Mouse (Mus musculus) c-Kit-positive CD71-negative TER-119-negative erythroid progenitor cells, embryonic 14.5 days (primary cell): ENCODE data around the gene Grin1.

Experiments
- DNase-seq: peaks from one replicate; pipeline ENCODE4 v3.0.0-alpha.2; 2013; ENCODE audit warnings: low read depth

Grin1 gene

GRCm38 (mm10) chr2:25318971-25319773 lies at the start of gene Grin1:
Gene Grin1 (minus strand): TSS chr2:25319187.
- DNase-seq: peak; percentile 71

DNA sequence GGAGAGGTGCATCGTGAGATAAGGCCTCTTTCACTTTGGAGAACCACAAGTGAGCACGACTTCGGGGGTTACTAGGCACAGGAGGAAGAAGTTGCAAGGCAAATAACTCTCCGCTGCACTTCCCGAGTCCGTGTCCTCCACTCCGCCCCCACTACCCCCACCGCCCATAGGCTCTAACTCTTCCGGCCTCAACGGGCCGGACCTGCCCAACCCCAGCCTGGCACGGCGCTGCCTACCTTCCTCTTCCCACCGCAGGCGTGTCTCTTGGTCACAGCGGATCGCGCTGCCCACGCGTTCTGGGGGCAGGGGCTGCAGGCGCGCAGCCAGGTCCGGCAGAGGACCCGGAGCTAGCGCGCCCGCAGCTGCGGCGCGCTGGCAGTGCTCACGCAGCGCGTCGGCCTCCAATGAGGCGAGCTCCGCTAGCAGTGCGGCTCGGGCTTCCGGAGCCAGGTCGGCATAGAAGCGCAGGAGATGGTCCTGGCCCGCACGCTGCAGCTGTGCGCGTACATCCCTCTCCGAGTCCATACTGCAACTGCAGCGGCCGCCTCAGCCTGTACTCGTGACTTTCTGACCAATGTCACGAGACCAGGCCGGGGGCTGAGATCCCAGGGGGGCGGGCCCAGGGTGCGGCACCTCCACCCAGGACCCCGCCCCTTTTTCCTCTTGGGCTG lies 46.2 kb upstream of the Grin1 start, which contains the start of gene Uap1l1:
TSS of gene Uap1l1 (minus strand) at position 592 of the 671 bp plus-strand sequence.
- DNase-seq: peak; percentile 41

DNA sequence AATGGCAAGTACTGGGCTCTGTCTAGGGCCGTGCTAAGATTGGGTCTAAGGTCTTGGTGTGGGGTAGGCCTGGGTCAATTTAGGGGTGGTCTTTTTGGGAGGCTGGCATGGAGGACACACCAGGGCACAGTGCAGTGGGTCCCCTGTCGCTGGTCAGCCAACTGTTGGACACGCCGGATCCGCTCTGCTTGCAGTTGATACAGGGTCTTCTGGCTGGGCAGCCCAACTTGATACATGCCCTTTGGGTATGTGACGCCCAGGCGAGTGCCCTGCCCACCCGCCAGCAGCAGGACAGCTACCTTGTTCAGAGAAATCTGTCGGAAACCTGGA lies 45.7 kb upstream of the Grin1 start:
- no peak for DNase-seq

GRCm38 (mm10) chr2:25364313-25364712 lies 45.3 kb upstream of the Grin1 start:
- DNase-seq: no peak

- no peak for DNase-seq
These were observed 44.6 kb upstream of the Grin1 start for GRCm38 (mm10) chr2:25363478-25364178.

GRCm38 (mm10) chr2:25359848-25360247 lies 40.9 kb upstream of the Grin1 start:
- no peak for DNase-seq

- peak; percentile 73 for DNase-seq
These were observed 37.5 kb upstream of the Grin1 start, which contains the start of gene Dpp7 for GRCm38 (mm10) chr2:25356208-25357079. Gene Dpp7 (minus strand): TSS chr2:25356359.

GRCm38 (mm10) chr2:25355419-25356066 lies 36.6 kb upstream of the Grin1 start:
- DNase-seq: no peak

GRCm38 (mm10) chr2:25354211-25354610 lies 35.2 kb upstream of the Grin1 start:
- DNase-seq: no peak

DNA sequence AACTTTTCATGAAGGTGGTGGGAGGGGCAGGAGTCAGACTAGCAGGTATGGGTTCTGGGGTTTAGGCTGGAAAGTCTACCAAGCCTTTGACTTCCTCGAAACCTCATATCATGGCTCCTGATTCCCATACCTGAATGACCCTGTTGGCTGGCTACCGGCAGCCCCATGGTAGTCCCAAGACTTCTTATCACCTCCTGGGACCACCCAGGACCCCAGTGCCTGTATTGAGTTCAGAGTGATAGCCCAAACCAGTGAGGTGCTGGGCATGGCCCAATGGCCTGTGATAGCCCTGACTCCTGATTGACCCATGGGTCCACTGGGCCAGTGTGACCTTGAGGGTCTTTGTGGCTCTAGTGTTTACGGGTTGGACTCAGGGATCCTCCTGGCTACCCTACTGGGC lies 31.7 kb upstream of the Grin1 start:
- no peak for DNase-seq

- DNase-seq: no peak
These were observed 30.5 kb upstream of the Grin1 start for GRCm38 (mm10) chr2:25349499-25349898.

DNA sequence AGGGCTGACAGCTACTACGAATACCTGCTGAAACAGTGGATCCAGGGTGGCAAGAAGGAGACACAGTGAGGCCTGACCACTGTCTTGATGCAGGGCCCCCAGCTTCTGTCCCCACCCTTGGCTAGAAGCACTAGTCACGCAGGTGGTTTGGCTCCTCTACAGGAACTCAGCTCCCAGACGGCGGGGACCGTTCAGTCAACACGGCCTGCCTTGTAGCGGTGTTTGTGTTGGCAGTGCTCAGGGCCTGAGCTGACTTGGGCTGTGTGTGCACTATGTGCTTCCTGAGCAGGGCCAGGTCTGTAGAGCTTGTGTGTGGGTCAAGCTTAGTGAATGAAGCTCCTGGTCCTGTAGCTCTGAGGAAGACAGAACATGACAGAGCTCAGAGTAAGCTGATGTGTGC lies 29.2 kb upstream of the Grin1 start:
- DNase-seq: no peak

DNA sequence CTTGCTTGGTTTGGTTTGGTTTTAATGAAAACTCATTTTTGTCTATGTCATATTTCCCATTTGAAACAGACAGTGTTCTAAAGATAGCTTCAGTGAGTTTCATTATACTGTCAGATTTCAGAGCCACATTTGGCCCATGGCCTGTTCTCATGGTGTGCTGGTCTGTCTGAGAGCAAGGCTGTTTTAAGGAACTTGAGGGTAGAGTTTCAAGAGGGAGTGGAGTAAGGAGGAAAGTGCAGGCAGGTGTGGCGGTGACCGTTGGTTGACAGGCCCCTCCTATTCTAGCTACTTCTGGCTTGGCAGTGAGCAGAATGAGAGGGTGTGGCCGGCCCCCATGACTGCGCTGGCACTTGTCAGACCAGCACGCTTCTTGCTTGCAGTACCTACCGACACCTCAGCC lies 19.3 kb upstream of the Grin1 start:
- DNase-seq: no peak

- DNase-seq: no peak
These were observed 14.6 kb upstream of the Grin1 start for GRCm38 (mm10) chr2:25333569-25333968.

GRCm38 (mm10) chr2:25332286-25333160 lies 13.5 kb upstream of the Grin1 start, which contains the start of gene Man1b1:
Gene Man1b1 (plus strand): TSS chr2:25332338.
- DNase-seq: peak; percentile 100

- no peak for DNase-seq
These were observed 12.5 kb upstream of the Grin1 start for GRCm38 (mm10) chr2:25331470-25331869.

DNA sequence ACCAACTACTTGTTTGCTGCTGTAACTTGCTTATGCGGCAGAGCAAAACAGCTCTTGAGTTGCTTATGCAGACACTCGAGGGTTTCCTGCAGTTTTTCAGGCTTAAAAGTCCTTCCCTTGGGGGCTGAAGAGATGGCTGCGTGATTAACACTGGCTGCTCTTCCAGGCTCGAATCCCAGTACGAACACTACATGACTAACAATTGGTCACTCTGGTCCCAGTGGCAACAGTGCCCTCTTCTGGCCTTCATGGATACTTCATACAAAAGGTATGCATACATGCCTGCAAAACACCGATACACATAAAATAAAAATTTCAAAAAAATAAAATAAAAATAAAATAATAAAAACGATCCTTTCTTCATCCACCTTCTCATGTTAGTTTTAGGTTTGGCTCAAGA lies 9.5 kb upstream of the Grin1 start:
- DNase-seq: peak; percentile 63

GRCm38 (mm10) chr2:25326036-25326435 lies 7.0 kb upstream of the Grin1 start:
- DNase-seq: no peak

- DNase-seq: no peak
These were observed 1.1 kb upstream of the Grin1 start for GRCm38 (mm10) chr2:25320084-25320483.
